Mouse (Mus musculus) neural tube, embryonic 14.5 days (tissue): Measurements from ENCODE around the gene Xrcc2. TPM values are rescaled to one million over a fixed set of nuclear protein-coding genes. Genes with fewer than 3 reads are reported as not detected.
"Not testable (repeated sequence)": the region's sequence is repeated elsewhere in the genome, so short reads cannot be mapped to it uniquely, and the experiment has no call there.

ENCODE experiments used
- ATAC-seq: fragments of 200-750 bp; cut with Nextera tagmentation; 2 replicates; pipeline ENCODE4 v1.8.0; 2017; ENCODE audit warnings: low read depth, mild to moderate bottlenecking, moderate TSS enrichment, moderate library complexity
- H3K27ac ChIP-seq: fragments of 300-500 bp; sonication (generic); 2 replicates; pipeline ENCODE4 v1.5.1; 2014; ENCODE audit warnings: low read depth, mild to moderate bottlenecking, control low read depth, low read length, moderate library complexity, mixed read lengths
- H3K27me3 ChIP-seq: fragments of 300-500 bp; sonication (generic); 2 replicates; pipeline ENCODE4 v1.6.1; 2014; ENCODE audit warnings: low read length; ENCODE audit not compliant: control insufficient read depth, insufficient read depth
- H3K36me3 ChIP-seq: fragments of 300-500 bp; sonication (generic); 2 replicates; pipeline ENCODE4 v1.6.1; 2014; ENCODE audit warnings: low read length, mixed read lengths; ENCODE audit not compliant: control insufficient read depth, insufficient read depth
- H3K4me1 ChIP-seq: fragments of 300-500 bp; sonication (generic); 2 replicates; pipeline ENCODE4 v1.6.1; 2014; ENCODE audit warnings: low read length; ENCODE audit not compliant: control insufficient read depth, insufficient read depth
- H3K4me2 ChIP-seq: fragments of 300-500 bp; sonication (generic); 2 replicates; pipeline ENCODE4 v1.6.1; 2014; ENCODE audit warnings: mild to moderate bottlenecking, low read depth, low read length, control low read depth
- H3K4me3 ChIP-seq: fragments of 300-500 bp; sonication (generic); 2 replicates; pipeline ENCODE4 v1.5.1; 2014; ENCODE audit warnings: low read depth, low read length, control low read depth, mixed read lengths
- H3K9ac ChIP-seq: fragments of 300-500 bp; sonication (generic); replicated peaks from 2 replicates; pipeline ENCODE4 v1.6.1; 2014; ENCODE audit warnings: low read depth, mild to moderate bottlenecking, control low read depth, low read length, mixed read lengths
- H3K9me3 ChIP-seq: fragments of 300-500 bp; sonication (generic); 2 replicates; pipeline ENCODE4 v1.6.1; 2016; ENCODE audit warnings: low read length; ENCODE audit not compliant: control insufficient read depth
- WGBS: fragments of 180-500 bp; shearing (Covaris S2); extraction: QIAGEN DNeasy Blood & Tissue Kit; methylation state at CpG from one replicate; pipeline ENCODE4 v1.1.7; 2014; 5-methylcytosine and 5-hydroxymethylcytosine counted together
- polyA plus RNA-seq: library from polyadenylated mRNA; unstranded; fragments of >200 nt; fragmentation: Nextera tagmentation; extraction: Ambion mirVana; gene quantifications from 2 replicates; pipeline ENCODE4 v1.2.1, GENCODE M21; 2014

Xrcc2 gene
- polyA plus RNA-seq: 4.2 and 5.2 TPM in 2 replicates

DNA sequence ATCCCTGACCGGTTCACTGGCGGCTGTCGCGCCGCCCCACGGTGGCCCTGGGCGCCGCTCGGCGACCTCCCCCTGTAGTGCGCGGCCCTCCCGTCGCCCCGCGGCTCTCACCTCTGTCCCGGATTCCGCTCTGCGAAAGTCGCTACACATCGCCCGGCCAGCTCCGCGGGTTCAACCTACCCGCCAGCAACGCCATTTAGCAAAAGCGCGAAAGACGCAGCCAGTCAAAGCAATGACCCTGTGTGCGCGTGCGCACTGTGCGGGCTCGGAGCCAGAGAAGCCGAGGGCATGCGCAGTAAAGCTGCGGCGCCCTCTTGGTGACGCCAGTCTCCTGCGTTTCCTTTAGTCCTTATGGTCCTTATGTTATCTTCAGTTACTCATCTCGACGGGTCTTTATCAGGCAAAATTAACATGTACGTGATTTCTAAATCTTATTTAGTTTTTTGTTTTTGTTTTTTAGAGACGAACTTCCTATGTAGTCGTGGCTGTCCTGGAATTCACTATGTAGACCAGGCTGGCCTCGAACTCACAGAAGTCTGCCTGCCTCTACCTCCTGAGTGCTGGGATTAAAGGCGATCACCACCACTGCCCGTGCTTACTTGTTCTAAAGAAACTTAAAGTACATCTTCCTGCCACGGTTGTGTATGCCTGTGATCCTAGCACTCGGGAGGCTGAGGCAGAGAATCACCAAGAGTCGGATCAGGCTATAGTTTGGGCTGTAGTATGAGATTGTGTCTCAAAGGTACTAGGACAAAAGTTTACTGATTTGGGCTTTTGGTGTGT, at the start of gene Xrcc2:
TSS of gene Xrcc2 (minus strand) at position 259 of the 783 bp plus-strand sequence.
- WGBS: 8% methylated on average over 51 of the region's 51 CpGs
- H3K4me1 ChIP-seq: peaks cover 7% of the 10 kb centered on the region; the same call in 1 of the 2 replicates
- H3K36me3 ChIP-seq: no peaks in the 10 kb centered on the region
- no peaks in the 10 kb centered on the region for H3K9me3 ChIP-seq
- peak within 1 kb of the TSS; percentile 57 for H3K9ac ChIP-seq
- H3K27me3 ChIP-seq: no peaks in the 10 kb centered on the region
- H3K27ac ChIP-seq: no peak within 1 kb of the TSS
- ATAC-seq: peak; percentile 99
- peak within 1 kb of the TSS; percentile 83 for H3K4me2 ChIP-seq
- peak within 1 kb of the TSS; percentile 53 for H3K4me3 ChIP-seq

DNA sequence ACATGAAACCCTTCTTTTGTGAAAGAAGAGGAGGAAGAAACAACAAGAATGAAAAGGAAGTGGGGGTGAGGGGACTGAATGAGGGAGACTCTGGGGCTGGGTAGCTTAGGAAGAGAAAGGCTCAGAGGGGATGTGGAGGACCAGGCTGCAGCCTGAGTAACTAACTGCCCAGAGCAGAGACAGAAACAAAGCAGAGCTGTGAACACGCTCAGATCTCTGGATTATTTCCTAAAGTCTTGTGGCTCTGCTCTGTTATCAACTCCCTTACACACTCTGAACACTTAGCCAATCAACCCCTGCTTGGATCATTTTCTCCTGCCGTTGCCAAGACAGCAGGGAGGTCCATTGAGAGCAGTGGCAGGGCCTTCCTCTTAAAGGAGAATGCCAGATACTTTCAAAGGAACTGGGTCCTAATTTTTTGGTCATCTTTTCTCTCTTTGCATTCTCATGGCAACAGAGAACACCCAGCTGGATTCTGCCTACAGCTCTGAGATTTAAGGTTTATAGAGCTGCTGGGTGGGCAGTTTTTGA, 48.7 kb upstream of the Xrcc2 start:
- WGBS: 13% methylated on average over 2 of the region's 2 CpGs
- Histone ChIP-seq H3K27me3 (no peaks in the 10 kb centered on the region), H3K9ac (no peak overlapping the region), H3K27ac (no peak overlapping the region), H3K9me3 (no peaks in the 10 kb centered on the region), H3K36me3 (no peaks in the 10 kb centered on the region), H3K4me2 (no peak overlapping the region), H3K4me1 (peaks cover 3% of the 10 kb centered on the region; the same call in 1 of the 2 replicates), H3K4me3 (no peak overlapping the region)
- ATAC-seq: peak; percentile 71

DNA sequence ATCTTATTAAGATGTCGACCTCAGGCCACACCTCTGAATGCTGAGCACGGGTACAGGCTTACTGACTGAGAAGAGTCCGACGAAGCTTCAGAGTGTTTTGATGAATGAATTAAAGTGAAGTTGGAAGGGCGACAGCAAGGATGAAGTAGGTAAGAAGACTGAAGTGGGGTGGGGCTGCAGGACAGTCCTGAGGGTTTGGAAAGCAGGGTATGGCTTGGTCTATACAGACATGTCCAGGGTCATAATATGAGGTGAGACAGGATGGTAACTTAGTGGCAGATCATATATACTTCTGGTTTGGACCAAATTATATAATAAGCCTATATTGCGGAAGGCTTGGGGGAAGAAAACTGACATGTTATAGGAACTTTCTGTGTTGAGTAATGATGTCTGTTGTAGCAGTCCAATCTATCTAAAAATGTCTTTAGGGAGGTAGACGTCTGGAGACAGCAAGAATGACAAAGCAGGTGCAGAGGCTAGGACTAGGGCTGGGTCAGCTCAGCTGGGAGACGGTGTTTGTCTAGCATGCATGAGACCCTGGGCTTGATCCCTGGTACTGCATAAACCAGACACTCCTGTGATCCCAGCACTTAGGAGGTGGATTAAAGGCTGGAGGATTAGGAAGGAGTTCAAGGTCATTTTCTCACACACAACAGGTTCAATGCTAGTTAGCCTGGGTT, 48.1 kb upstream of the Xrcc2 start:
- Histone ChIP-seq H3K36me3 (no peaks in the 10 kb centered on the region), H3K4me1 (0 out of 2 replicates have a peak, but pooled peaks cover 2% of the 10 kb centered on the region), H3K27me3 (no peaks in the 10 kb centered on the region), H3K9me3 (no peaks in the 10 kb centered on the region), H3K4me2 (no peak overlapping the region), H3K9ac (no peak overlapping the region), H3K4me3 (no peak overlapping the region), H3K27ac (no peak overlapping the region)
- ATAC-seq: no peak
- 58% methylated on average over 8 of the region's 8 CpGs for WGBS

DNA sequence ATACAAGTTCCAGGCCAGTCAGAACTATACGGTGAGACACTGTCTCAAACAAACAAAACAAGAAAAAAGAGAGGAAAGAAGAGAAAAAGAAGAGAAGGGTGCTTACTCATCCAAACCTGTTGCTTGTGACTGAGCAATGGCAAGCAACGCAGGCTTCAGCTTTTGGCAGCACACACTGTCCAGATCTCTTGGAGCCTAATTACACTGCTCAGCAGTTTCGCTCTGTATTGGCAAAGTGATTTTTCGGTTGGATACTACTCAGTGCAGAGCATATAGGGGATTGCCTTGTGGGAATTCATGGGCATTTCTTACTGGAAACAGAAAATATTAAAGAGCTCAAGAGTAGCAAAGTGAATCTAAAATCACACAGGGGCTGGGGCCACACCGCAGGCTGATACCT, 47.2 kb upstream of the Xrcc2 start:
- H3K27ac ChIP-seq: no peak overlapping the region
- no peaks in the 10 kb centered on the region for H3K27me3 ChIP-seq
- no peak overlapping the region for H3K4me3 ChIP-seq
- no peaks in the 10 kb centered on the region for H3K9me3 ChIP-seq
- no peak for ATAC-seq
- no peak overlapping the region for H3K4me2 ChIP-seq
- no peak overlapping the region for H3K9ac ChIP-seq
- H3K4me1 ChIP-seq: 0 out of 2 replicates have a peak, but pooled peaks cover 2% of the 10 kb centered on the region
- WGBS: 83% methylated on average over 5 of the region's 5 CpGs
- no peaks in the 10 kb centered on the region for H3K36me3 ChIP-seq

DNA sequence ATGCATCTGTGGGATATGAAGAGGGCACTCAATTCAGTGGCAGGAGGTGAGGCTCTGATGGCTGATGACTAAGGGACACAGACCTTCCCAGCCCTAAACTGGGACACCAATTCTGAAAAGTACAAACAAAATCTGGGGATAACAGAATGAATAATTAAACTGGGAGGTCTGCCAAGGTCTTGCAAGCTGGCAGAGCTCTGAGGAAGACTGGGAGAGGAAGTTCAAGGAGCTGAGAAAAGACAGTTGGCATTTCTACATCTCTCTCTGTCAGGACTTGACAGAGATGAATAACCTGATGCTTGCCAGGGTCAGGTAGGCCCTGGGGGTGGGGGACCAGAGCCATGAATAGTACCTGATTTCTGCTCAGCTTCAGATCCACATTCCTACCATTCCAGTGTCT, 45.9 kb upstream of the Xrcc2 start:
- Histone ChIP-seq H3K27me3 (no peaks in the 10 kb centered on the region), H3K4me2 (no peak overlapping the region), H3K9ac (no peak overlapping the region), H3K9me3 (no peaks in the 10 kb centered on the region), H3K27ac (no peak overlapping the region), H3K4me3 (no peak overlapping the region), H3K36me3 (no peaks in the 10 kb centered on the region), H3K4me1 (0 out of 2 replicates have a peak, but pooled peaks cover 2% of the 10 kb centered on the region)
- no peak for ATAC-seq

DNA sequence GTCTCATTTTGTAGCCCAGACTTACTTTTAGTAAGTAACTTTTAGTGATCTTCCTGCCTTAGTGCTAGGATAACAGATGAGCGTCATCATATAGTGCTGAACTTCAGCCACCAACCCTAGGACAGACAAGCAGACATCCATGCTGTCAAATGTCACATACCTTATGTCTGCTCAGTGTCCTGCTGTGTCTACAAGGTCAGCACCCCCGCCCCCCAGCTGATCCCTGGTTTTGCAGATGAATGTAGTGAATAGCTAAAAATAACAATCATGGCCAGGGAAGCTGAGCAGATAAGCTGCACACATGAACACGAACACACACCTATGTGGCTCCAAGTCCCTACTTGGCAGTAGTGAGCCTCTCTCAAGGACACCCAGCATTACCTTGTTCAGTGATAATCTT, 43.0 kb upstream of the Xrcc2 start:
- no peak for ATAC-seq
- Histone ChIP-seq H3K4me1 (no peaks in the 10 kb centered on the region), H3K36me3 (no peaks in the 10 kb centered on the region), H3K9ac (no peak overlapping the region), H3K4me3 (no peak overlapping the region), H3K9me3 (no peaks in the 10 kb centered on the region), H3K27ac (no peak overlapping the region), H3K27me3 (no peaks in the 10 kb centered on the region), H3K4me2 (no peak overlapping the region)
- 76% methylated on average over 3 of the region's 3 CpGs for WGBS

DNA sequence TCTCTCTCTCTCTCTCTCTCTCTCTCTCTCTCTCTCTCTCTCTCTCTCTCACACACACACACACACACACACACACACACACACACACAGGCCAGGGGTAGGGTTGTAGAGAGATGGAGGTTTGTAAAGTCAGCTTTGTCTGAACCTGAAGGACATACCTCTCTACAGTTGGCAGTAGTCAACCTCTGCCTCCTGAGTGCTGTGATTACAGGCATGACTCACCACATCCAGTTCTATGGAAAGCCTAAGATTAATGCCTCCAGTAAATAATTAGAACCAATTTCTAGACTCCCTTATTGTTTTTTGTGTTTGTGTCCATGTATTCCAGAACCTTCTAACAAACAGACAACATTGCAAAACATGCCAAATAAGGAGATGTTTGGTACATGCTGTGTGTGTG, 42.3 kb upstream of the Xrcc2 start:
- H3K9me3 ChIP-seq: no peaks in the 10 kb centered on the region
- ATAC-seq: no peak
- H3K4me1 ChIP-seq: no peaks in the 10 kb centered on the region
- no peaks in the 10 kb centered on the region for H3K36me3 ChIP-seq
- no peak overlapping the region for H3K9ac ChIP-seq
- no peak overlapping the region for H3K4me2 ChIP-seq
- no peak overlapping the region for H3K27ac ChIP-seq
- no peaks in the 10 kb centered on the region for H3K27me3 ChIP-seq
- no peak overlapping the region for H3K4me3 ChIP-seq

DNA sequence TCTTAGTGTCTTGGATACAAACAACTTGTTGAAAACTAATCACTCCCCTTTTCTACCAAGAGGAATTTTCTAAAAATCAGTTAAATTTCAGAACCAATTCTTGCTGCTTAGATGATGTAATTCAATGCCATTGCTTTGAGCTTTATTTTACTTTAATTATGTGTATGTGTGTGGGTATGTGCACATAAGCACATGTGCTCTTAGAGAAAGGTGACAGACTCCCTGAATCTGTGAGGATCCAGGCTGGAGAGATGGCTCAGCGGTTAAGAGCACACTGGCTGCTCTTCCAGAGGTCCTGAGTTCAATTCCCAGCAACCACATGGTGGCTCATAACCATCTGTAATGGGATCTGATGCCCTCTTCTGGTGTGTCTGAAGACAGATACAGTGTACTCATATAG, 33.3 kb upstream of the Xrcc2 start:
- H3K9ac ChIP-seq, H3K4me3 ChIP-seq, ATAC-seq, H3K36me3 ChIP-seq, H3K27me3 ChIP-seq, H3K4me1 ChIP-seq, H3K27ac ChIP-seq, H3K9me3 ChIP-seq, H3K4me2 ChIP-seq: not testable (repeated sequence)
- 93% methylated on average over 1 of the region's 1 CpGs for WGBS

DNA sequence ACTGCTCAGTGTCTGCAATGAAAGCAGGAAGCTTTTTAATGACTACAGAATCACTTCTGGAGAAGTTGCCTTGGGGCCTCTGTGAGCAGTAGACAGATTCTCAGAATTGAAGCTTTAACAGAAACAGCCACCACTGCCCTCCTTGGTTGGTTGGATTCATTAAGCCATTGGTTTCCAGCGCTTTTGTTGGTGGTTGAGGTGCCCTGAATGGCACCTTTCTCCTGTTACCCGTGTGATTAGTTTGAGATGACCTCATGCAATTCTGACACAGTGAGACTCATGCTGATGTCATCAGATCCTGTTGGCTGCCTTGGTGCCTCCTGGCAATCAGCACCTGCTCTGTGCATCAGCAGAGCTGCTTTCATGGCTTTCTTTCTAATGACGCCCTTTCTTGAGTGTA, 32.8 kb upstream of the Xrcc2 start:
- H3K27ac ChIP-seq: no peak overlapping the region
- whole genome bisulfite sequencing: 64% methylated on average over 3 of the region's 3 CpGs
- ATAC-seq: no peak

More for the DNA sequence above, 32.8 kb upstream of the Xrcc2 start:
- Histone ChIP-seq H3K4me2 (no peak overlapping the region), H3K36me3 (no peaks in the 10 kb centered on the region), H3K9ac (no peak overlapping the region), H3K9me3 (no peaks in the 10 kb centered on the region), H3K27me3 (no peaks in the 10 kb centered on the region), H3K4me3 (no peak overlapping the region), H3K4me1 (no peaks in the 10 kb centered on the region)
